Mouse (Mus musculus) frontal cortex, adult 2 months (tissue): ENCODE measurements around the gene Hace1. TPM values are rescaled to one million over a fixed set of nuclear protein-coding genes. Genes with fewer than 3 reads are reported as not detected.

Experiments used
- DNase-seq, 2 experiments: peaks; one replicate each; pipeline ENCODE4 v3.0.0; 2022; ENCODE audit warnings: low spot score in 1 of 2; ENCODE audit errors: extremely low spot score in 1 of 2
- polyA plus RNA-seq: library from polyadenylated mRNA; depleted of rRNA; stranded (reverse); fragments of >200 nt; gene quantifications from 2 replicates; pipeline ENCODE4 v1.2.3, GENCODE M21; 2012; rRNA removed

Hace1 gene
- polyA plus RNA-seq, 1 experiment, result 52.5 TPM

DNA sequence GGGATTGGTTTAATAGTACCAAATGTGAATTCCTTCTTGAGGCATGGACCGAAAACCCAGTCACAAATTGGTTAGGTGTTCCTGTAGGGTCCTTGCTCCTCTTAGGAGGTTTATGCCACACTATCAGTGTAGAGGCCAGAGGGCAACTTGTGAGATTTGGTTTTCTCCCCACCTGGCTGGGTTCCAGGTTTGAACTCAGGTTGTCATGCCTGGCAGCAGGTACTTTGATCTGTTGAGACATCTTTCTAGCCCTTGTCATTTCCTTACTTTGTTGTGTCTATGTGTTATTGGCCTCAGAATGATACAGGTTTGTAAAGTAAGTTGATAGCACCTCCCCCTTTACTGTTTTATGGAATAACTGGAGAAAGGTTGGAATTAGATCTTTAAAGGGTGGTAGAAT lies 117.9 kb downstream of the Hace1 start:
- no peak for DNase-seq

- no peak for DNase-seq
Measured at GRCm38 (mm10) chr10:45698930-45699329, 121.3 kb downstream of the Hace1 start.

- no peak for DNase-seq
Measured at GRCm38 (mm10) chr10:45706849-45707248, 129.2 kb downstream of the Hace1 start.

- DNase-seq, result no peak
Measured at GRCm38 (mm10) chr10:45710848-45711247, 133.2 kb downstream of the Hace1 start.

GRCm38 (mm10) chr10:45711348-45711747 lies 133.7 kb downstream of the Hace1 start:
- no peak for DNase-seq

Other genes starting within 250 kb of the Hace1 start
- 1.2 TPM in 2 replicates for gene Bves, start 242.1 kb upstream of the Hace1 start, polyA plus RNA-seq
- gene Lin28b, start 91.4 kb upstream of the Hace1 start, polyA plus RNA-seq, result 4.5 and 5.2 TPM in 2 replicates